Mouse (Mus musculus): ENCODE results near the gene Gm9945.

Gm9945 gene

DNA sequence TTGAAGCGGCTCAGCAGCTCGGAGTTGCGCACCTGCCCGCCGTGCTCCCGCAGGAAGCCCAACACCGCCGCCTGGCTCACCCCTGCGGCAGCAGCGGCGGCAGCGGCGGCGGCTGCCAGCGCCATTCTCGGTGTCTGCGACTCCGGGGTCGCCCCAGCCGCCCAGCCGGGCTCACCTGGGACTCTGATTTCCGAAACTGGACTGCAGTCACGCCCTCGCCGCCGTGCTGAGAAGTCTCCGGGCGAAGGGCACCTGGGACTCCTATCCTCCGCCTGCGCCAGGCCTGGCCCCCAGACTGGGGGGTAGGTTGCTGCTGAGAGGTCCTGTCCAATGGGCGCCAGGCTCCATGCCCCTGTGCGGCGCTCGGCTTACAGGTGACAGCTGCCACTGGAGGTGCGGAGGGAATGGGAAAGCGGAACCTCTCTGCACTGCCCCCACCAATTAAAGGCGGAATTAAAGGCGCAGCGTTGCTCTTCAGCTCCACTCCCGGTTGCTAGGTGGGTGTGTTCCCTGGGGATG, at the start of gene Gm9945, which contains the start of gene Sowaha:
Gene Gm9945 (plus strand): TSS at position 384 of the 519 bp plus-strand sequence.
Gene Sowaha (minus strand): TSS at position 492 of the 519 bp plus-strand sequence.
- peaks cover 7% of the 10 kb centered on the region; the same call in 1 of the 2 replicates for H3K4me1 ChIP-seq (replicated peaks; ENCODE audit: low read depth, low read length)
- no peaks in the 10 kb centered on the region for H3K36me3 ChIP-seq (ENCODE audit: insufficient read depth, low read length)
- H3K4me3 ChIP-seq (replicated peaks; ENCODE audit: low read length), result peak within 1 kb of the TSS; percentile 80
- peaks cover 80% of the 10 kb centered on the region for H3K27me3 ChIP-seq (ENCODE audit: insufficient read depth, low read length)
- no peaks in the 10 kb centered on the region for H3K9me3 ChIP-seq (ENCODE audit: low read length)
- no peak for TF ChIP-seq NANOG (IDR thresholded peaks at IDR 0.05; ENCODE audit: borderline replicate concordance, low read length)
- no peak for TF ChIP-seq POU5F1 (IDR thresholded peaks at IDR 0.05; ENCODE audit: borderline replicate concordance, low read length)
- no peak for TF ChIP-seq CTCF (conservative IDR thresholded peaks at IDR 0.05; ENCODE audit: low read length)

DNA sequence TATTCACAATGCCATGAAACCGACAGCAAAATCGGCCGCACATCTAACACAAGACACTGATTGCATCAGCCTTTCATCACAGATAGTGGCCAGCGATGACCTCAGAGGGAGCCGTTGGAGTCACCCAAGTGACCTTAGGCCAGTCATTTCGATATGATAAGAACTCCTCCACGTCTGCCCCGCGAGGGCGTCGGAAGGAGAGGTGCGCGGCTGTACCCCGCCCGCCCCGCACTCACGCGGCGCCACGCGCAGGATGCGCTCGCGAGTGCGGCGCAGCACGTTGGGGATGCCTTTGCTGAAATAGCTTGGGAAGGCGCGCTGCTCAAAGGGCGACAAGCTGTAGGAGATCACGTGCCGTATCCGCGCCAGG, 49.7 kb upstream of the Gm9945 start:
- Histone ChIP-seq H3K4me3 (replicated peaks; ENCODE audit: low read length) (peak overlapping the region; percentile 99), H3K36me3 (ENCODE audit: insufficient read depth, low read length) (peaks cover 41% of the 10 kb centered on the region), H3K9me3 (ENCODE audit: low read length) (no peaks in the 10 kb centered on the region), H3K27me3 (ENCODE audit: insufficient read depth, low read length) (no peaks in the 10 kb centered on the region), H3K4me1 (replicated peaks; ENCODE audit: low read depth, low read length) (peaks cover 56% of the 10 kb centered on the region)
- no peak for TF ChIP-seq POU5F1 (IDR thresholded peaks at IDR 0.05; ENCODE audit: borderline replicate concordance, low read length)
- TF ChIP-seq NANOG (IDR thresholded peaks at IDR 0.05; ENCODE audit: borderline replicate concordance, low read length), result no peak
- TF ChIP-seq CTCF (conservative IDR thresholded peaks at IDR 0.05; ENCODE audit: low read length), result no peak

DNA sequence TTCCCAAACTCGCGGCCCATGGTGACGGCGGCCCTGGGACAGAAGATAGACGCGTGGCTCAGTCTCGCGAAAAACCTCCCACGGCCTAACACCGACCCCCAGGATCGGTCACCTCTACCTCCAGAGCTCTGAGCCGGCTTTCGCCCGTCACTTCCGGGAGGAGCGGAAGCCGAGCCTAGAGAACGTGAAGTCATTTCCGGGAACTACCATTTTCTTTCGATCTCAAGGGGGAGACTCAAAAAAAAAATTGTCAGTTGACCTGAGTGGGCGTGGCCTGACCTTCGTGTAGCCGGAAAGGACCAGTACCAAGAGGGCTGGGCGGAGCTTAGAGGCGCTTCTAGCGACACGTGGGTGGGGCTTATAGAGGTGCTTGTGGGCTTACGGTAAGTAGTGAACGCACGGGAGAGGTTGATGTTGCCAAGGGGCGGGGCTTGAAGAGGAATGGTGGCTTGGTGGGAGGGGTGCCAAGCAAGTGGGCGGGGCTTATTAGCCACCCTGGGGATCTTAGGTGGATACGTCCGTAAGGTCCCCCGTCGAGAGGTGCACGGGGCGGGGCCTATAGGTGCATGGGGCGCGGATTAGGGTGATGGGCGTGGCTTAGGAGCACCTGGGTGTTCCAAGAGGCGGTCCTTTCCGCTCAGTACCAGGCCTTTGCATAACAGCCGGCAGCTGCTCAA, 49.2 kb upstream of the Gm9945 start, which contains the start of the genes Uqcrq and Gdf9:
Gene Uqcrq (minus strand): TSS at position 162 of the 677 bp plus-strand sequence.
Gene Gdf9 (plus strand): TSS at position 354 of the 677 bp plus-strand sequence.
- Histone ChIP-seq H3K36me3 (ENCODE audit: insufficient read depth, low read length) (peaks cover 36% of the 10 kb centered on the region), H3K27me3 (ENCODE audit: insufficient read depth, low read length) (no peaks in the 10 kb centered on the region), H3K4me1 (replicated peaks; ENCODE audit: low read depth, low read length) (peaks cover 56% of the 10 kb centered on the region), H3K9me3 (ENCODE audit: low read length) (no peaks in the 10 kb centered on the region), H3K4me3 (replicated peaks; ENCODE audit: low read length) (peak within 1 kb of the TSS; percentile 99)
- TF ChIP-seq NANOG (IDR thresholded peaks at IDR 0.05; ENCODE audit: borderline replicate concordance, low read length) (no peak), POU5F1 (IDR thresholded peaks at IDR 0.05; ENCODE audit: borderline replicate concordance, low read length) (no peak), CTCF (conservative IDR thresholded peaks at IDR 0.05; ENCODE audit: low read length) (no peak)

DNA sequence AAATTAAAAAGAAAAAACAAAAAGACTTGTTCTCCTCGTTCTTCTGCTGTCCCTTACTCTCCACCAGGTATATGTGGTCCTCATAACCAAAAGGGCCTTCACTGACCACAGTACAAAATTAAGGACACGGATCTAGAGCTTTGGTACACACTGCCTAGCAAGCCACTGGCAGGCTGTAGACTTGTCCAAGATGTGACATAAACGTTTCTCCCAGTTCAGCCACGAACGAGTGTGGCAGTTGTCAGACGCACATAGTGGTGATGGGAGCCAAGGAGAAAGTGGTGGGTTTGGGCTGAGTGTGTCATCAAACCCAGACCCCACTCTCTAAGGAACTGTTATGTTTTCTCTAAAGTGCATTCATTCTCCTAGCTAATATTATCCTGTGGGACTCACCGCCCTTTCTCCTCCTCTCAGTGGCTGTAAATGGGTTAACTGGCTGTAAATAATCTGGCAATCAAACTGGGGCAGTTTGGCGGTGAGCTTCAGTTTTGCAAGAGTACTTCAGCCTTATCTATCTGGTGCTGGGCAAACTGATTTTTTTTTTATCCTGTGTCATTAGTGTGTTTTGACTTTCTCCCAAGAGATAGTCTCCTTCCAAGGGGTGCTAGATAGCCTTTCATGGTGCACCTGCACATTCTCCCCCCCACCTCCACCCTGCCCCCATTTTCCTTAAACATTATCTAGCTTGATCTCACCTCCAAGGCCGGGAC, 48.5 kb upstream of the Gm9945 start:
- TF ChIP-seq POU5F1 (IDR thresholded peaks at IDR 0.05; ENCODE audit: borderline replicate concordance, low read length), result no peak
- no peak for TF ChIP-seq CTCF (conservative IDR thresholded peaks at IDR 0.05; ENCODE audit: low read length)
- no peak for TF ChIP-seq NANOG (IDR thresholded peaks at IDR 0.05; ENCODE audit: borderline replicate concordance, low read length)
- Histone ChIP-seq H3K4me3 (replicated peaks; ENCODE audit: low read length) (peak overlapping the region; percentile 76), H3K36me3 (ENCODE audit: insufficient read depth, low read length) (peaks cover 30% of the 10 kb centered on the region), H3K27me3 (ENCODE audit: insufficient read depth, low read length) (no peaks in the 10 kb centered on the region), H3K4me1 (replicated peaks; ENCODE audit: low read depth, low read length) (peaks cover 60% of the 10 kb centered on the region), H3K9me3 (ENCODE audit: low read length) (no peaks in the 10 kb centered on the region)

DNA sequence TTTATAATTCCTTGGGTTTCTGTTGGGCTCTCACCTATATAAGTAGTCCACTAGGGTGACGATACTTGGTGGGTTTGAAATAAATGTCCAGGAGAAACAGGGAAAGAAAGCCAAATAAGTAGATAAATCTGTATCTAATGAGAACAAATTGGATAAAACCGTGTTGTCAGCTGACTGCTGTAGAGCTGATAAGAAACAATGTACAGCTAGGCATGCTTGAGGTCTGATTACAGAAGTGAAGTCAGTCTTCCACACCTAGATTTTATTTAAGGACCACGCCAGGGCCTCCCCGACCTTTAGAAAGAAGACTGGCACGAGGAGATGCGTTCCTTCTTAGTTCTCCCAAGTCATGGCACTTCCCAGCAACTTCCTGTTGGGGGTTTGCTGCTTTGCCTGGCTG, 46.9 kb upstream of the Gm9945 start:
- peaks cover 70% of the 10 kb centered on the region for H3K4me1 ChIP-seq (replicated peaks; ENCODE audit: low read depth, low read length)
- TF ChIP-seq POU5F1 (IDR thresholded peaks at IDR 0.05; ENCODE audit: borderline replicate concordance, low read length), result no peak
- TF ChIP-seq NANOG (IDR thresholded peaks at IDR 0.05; ENCODE audit: borderline replicate concordance, low read length), result no peak
- no peak for TF ChIP-seq CTCF (conservative IDR thresholded peaks at IDR 0.05; ENCODE audit: low read length)

DNA sequence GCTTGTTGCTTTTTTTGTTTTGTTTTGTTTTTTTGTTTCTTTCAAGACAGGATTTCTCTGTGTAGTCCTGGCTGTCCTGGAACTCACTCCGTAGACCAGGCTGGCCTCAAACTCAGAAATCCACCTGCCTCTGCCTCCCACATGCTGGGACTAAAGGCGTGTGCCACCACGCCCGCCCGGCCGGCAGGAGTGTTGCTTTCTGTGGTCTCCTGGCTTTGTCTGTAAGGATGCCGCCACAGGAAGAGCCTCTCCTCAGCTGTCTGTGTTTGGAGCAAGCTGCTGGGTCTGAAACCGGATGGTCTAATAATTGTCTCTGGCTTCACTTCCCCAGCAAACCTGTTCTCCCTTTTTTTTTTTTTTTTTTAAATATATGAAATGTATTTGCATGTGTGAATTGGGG, 44.5 kb upstream of the Gm9945 start:
- Histone ChIP-seq H3K36me3 (ENCODE audit: insufficient read depth, low read length) (no peaks in the 10 kb centered on the region), H3K27me3 (ENCODE audit: insufficient read depth, low read length) (no peaks in the 10 kb centered on the region; the same call in 1 of the 2 replicates), H3K4me1 (replicated peaks; ENCODE audit: low read depth, low read length) (peaks cover 52% of the 10 kb centered on the region), H3K9me3 (ENCODE audit: low read length) (no peaks in the 10 kb centered on the region), H3K4me3 (replicated peaks; ENCODE audit: low read length) (no peak overlapping the region; the same call in 1 of the 2 replicates)
- TF ChIP-seq NANOG (IDR thresholded peaks at IDR 0.05; ENCODE audit: borderline replicate concordance, low read length) (no peak), POU5F1 (IDR thresholded peaks at IDR 0.05; ENCODE audit: borderline replicate concordance, low read length) (no peak), CTCF (conservative IDR thresholded peaks at IDR 0.05; ENCODE audit: low read length) (no peak)

More for the DNA sequence above, 46.9 kb upstream of the Gm9945 start:
- peaks cover 17% of the 10 kb centered on the region for H3K36me3 ChIP-seq (ENCODE audit: insufficient read depth, low read length)
- H3K27me3 ChIP-seq (ENCODE audit: insufficient read depth, low read length), result no peaks in the 10 kb centered on the region; the same call in 1 of the 2 replicates
- H3K4me3 ChIP-seq (replicated peaks; ENCODE audit: low read length), result no peak overlapping the region
- no peaks in the 10 kb centered on the region for H3K9me3 ChIP-seq (ENCODE audit: low read length)

DNA sequence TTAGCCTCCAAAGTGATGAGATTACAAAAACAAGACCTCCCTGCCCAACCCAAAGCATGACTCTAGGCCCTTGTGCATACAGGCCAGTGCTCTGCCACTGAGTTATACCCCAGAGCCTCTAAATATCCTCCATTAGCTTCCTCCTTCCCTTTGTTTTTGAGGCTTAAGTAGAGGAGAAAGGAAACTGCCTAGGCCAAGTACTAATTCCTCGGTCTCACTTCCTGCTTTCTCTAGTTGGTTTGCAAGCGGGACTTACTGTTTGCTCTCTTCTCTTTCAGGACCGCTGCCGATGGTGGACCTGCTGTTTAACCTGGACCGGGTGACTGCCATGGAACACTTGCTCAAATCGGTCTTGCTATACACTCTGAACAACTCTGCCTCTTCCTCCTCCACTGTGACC, 43.6 kb upstream of the Gm9945 start:
- H3K27me3 ChIP-seq (ENCODE audit: insufficient read depth, low read length), result no peaks in the 10 kb centered on the region; the same call in 1 of the 2 replicates
- peaks cover 51% of the 10 kb centered on the region for H3K4me1 ChIP-seq (replicated peaks; ENCODE audit: low read depth, low read length)
- H3K4me3 ChIP-seq (replicated peaks; ENCODE audit: low read length), result no peak overlapping the region
- no peaks in the 10 kb centered on the region for H3K9me3 ChIP-seq (ENCODE audit: low read length)
- no peaks in the 10 kb centered on the region for H3K36me3 ChIP-seq (ENCODE audit: insufficient read depth, low read length)
- no peak for TF ChIP-seq NANOG (IDR thresholded peaks at IDR 0.05; ENCODE audit: borderline replicate concordance, low read length)
- no peak for TF ChIP-seq POU5F1 (IDR thresholded peaks at IDR 0.05; ENCODE audit: borderline replicate concordance, low read length)
- TF ChIP-seq CTCF (conservative IDR thresholded peaks at IDR 0.05; ENCODE audit: low read length), result no peak

DNA sequence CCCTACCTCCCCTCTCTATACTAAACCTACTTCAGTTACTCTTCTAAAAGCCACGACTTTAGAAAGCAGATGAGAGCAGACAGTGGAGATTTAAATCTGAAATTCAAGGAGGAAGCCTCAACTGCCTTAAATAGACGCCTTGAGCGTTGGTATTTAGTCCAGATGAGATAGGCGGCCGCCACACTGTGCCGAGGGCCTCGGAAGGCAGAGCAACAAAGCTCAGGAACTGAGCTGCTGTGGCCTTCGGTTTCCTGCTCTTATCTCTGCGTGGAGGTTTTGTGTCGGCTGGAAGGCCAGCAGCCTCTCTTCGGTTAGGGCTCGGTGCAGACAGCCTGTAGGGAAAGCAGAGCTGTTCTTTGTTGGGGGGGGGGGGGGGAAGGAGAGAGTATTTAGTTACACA, 38.0 kb upstream of the Gm9945 start:
- Histone ChIP-seq H3K36me3 (ENCODE audit: insufficient read depth, low read length) (no peaks in the 10 kb centered on the region), H3K4me1 (replicated peaks; ENCODE audit: low read depth, low read length) (peaks cover 19% of the 10 kb centered on the region), H3K4me3 (replicated peaks; ENCODE audit: low read length) (no peak overlapping the region), H3K9me3 (ENCODE audit: low read length) (no peaks in the 10 kb centered on the region), H3K27me3 (ENCODE audit: insufficient read depth, low read length) (no peaks in the 10 kb centered on the region; the same call in 1 of the 2 replicates)
- TF ChIP-seq CTCF (conservative IDR thresholded peaks at IDR 0.05; ENCODE audit: low read length) (no peak), NANOG (IDR thresholded peaks at IDR 0.05; ENCODE audit: borderline replicate concordance, low read length) (no peak), POU5F1 (IDR thresholded peaks at IDR 0.05; ENCODE audit: borderline replicate concordance, low read length) (no peak)

Data from E14TG2a.4 (cell line).